Mouse (Mus musculus): Measurements from ENCODE around the gene Rad54l.
A peak's percentile ranks its signal among the peaks of the same experiment; 100 is the strongest.

The Rad54l gene

GRCm38 (mm10) chr4:116070116-116070515 lies 53.4 kb downstream of the Rad54l start:
- DNase-seq, result no peak

GRCm38 (mm10) chr4:116063855-116064254 lies 59.6 kb downstream of the Rad54l start:
- no peak for DNase-seq

- DNase-seq, result no peak
Observed at GRCm38 (mm10) chr4:116059012-116059726, 64.3 kb downstream of the Rad54l start.

- no peak for DNase-seq
Observed at GRCm38 (mm10) chr4:116057559-116057958, 65.9 kb downstream of the Rad54l start.

- DNase-seq, result peak; percentile 94
Observed at GRCm38 (mm10) chr4:116053399-116053961, 70.0 kb downstream of the Rad54l start, which contains the start of gene Nsun4. Nsun4 (minus strand) TSS chr4:116053876.

- DNase-seq, result peak; percentile 67
Observed at GRCm38 (mm10) chr4:116052526-116053293, 70.8 kb downstream of the Rad54l start.

- DNase-seq, result no peak
Observed at GRCm38 (mm10) chr4:116049211-116049610, 74.3 kb downstream of the Rad54l start.

- DNase-seq, result no peak
Observed at GRCm38 (mm10) chr4:116048130-116048920, 75.2 kb downstream of the Rad54l start.

GRCm38 (mm10) chr4:116047681-116048080 lies 75.8 kb downstream of the Rad54l start:
- DNase-seq, result no peak

GRCm38 (mm10) chr4:116046604-116047003 lies 76.9 kb downstream of the Rad54l start:
- DNase-seq, result no peak

All from thymus, postnatal 4 days (tissue).